Mouse (Mus musculus): ENCODE data around the gene Wdcp.
"Not testable (repeated sequence)": the region's sequence is repeated elsewhere in the genome, so short reads cannot be mapped to it uniquely, and the experiment has no call there.

Wdcp gene

DNA sequence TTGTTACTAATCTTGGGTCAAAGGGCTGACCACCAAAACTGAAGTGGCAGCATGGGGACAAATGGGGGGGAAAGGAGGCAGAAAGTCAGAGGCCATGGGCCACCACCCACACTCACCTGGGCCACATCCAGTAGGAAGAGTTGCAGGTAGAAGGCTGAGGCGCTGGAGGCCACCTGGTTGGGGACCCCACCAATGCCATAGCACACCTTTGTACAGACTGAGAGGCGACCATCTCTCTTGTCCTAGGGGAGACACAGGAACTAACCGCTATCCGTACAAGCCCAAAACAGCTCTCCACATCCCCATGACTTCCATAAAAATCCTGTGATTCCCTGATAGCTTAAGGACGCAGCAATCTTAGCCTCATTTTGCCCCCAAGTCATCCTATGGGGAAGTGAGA is 28.2 kb downstream of the Wdcp start:
- DNase-seq, result no peak

DNA sequence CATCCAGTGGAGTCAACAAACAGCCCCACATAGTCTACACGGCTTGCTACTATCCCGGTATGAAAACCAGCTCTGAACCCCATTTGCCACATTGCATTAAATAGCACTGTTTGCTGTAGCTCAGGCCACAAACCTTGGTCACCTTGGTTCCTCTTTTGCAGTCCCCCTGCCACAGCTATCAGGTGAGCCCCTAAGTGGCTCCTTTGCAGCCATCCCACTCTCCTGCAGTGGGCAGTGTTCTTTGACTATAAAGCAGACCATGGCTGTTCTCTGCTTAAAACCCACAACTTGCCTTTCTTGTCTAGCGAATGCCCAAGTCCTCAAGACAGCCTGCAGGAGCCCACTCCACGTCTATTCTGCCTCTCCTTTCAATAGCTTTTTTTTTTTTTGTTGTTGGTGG is 29.2 kb downstream of the Wdcp start:
- DNase-seq, result no peak

DNA sequence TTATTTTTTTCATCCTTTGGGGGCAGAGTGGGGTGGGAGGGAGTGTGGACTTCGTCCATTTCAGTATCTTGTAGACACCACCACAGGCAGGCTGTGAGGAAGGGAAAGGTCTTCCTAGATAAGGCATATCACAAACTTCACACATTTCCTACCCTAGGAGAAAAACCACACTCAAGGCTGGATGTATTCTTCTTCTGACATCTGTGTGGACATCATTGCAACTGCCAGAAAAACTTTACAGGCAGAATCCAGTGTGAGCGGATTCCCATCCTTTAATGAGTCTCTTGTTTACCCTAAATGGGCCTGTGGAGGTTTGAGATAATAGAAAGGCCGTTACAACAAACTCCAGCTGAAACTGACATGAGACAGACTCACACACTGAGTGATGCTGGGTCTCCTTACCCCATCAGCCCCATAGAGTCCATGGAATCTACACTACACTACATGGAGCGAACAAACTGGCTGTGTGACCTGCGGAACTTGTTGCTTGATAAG is 29.9 kb downstream of the Wdcp start:
- no peak for DNase-seq

DNA sequence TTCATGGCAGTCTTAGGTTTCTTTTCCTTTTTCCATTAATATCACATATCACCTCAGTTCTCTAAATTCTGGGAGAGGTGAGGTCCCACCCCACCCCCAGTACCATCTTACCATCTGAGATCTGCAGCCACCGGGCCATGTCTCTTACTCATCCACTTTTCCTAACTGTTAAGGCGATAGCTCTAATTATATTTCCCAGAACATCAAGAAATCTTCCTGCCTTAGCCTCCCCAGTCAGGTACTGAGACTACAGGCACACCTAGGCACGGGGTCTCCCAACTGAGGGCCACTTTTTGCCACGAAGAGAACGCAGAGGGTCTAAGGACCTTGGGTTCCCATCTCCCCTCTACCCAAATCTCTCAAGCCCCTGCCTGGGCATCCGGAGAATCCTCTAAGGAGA is 30.4 kb downstream of the Wdcp start:
- no peak for DNase-seq

DNA sequence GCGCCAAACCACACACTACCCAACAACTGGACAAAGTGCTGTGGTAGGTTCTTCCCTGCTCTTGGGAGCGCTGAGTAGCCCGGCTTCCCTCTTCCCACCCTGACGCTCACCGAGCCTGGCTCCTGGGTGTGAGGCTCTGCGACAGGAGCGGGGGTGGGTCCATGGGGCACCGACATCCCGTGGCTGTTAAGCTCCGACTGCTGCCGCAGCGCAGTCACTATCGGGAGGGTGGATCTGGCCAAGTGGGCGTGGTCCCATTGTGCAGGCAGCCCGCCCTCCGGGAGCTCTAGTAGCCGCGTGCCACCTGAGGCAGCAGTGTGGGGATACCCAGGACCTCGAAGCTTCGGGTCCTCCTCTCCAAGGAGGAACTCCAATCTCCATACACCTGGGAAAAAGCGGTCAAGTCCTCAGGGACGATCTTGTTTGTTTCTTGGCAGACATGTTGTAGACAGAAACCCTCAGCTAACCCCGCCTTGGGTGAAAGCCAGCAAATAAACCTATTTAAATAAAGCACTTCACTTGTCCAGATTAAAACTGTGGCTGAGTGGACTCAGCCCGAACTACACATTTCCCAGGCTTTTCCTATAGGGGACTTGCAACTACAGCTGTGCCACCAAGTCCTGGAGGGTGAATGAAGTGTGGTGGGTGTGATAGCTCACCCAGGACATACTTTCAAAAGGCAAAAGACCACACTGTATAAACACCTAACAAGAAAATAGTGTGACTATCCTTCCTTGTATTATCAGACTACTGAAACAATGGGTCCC is 31.2 kb downstream of the Wdcp start, which contains the start of gene Mfsd2b:
TSS of gene Mfsd2b (minus strand) at position 199 of the 767 bp plus-strand sequence.
- peak; percentile 22 to 38 for DNase-seq

DNA sequence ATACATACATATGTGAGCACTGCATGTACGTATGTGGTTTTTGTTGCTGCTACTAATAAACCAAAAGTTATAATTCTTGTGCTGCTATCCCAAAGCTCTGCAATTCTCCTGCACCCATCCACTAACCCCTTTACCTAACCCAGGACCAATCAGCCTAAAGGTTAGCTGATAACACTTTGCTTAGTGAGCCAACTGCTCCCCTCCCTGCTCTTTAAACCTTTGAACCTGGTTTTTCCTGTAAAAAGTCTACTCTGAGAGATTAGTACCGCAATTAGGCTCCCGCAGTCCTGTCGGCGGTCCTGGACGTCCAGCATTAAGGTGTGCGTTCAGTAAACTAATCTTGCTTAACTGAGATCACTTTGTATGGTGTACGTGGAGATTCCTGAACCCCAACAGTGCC is 32.5 kb downstream of the Wdcp start:
- no peak for DNase-seq

DNA sequence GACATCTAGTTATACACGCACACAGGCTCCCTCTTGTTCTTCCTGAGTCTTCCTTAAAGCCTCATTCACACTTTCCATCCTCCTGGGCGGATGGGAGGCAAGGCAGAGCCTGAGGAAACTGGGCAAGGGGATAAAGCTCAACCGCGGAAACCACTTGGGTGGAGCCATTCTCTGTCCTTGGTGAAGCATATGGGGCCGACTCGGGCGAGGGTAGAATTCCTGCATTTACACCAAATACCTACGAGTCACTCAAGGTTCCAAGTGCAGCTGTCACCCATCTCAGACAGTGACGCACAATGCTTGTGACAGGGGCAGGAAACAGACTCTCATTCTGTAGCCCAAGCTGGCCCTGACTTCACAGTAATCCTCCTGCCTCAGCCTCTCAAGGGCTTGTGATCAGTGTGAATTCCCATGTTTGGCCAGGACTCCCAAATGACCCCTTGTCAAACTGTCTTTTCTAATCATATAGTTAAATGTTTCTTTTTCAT is 35.2 kb downstream of the Wdcp start:
- no peak for DNase-seq

DNA sequence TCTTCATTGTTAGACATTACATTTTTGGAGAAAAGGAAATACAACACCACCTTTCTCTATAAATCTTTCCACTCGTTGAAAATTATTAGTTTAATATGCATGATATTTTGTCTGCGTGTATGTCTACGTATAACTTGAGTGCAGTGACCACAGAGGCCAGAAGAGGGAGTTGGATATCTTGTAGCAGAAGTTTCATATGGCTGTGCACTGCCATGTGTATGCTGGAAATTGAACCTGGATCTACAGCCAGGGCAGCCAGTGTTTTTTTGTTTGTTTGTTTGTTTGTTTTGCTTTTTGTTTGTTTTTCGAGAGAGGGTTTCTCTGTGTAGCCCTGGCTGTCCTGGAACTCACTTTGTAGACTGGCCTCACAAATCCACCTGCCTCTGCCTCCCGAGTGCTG is 35.9 kb downstream of the Wdcp start:
- peak in 1 of 2 experiments; percentile 9 for DNase-seq

DNA sequence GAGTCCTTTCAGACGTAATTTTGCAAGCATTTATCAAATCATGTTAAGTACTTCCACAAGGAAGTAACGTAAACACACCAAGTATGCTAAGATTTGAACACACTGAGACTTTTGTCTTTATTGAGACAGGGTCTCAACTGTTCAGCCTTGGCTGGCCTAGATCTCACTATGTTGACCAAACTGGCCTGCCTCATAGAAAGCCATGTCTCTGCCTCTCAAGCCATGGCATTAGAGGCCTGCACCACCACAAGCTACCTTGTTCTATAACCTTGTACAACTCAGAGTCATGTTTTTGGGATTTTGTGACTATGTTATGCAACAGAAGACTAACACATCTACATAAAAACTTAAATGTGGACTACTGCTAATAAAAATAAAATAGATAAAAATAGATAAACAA is 39.0 kb downstream of the Wdcp start:
- DNase-seq, result no peak

DNA sequence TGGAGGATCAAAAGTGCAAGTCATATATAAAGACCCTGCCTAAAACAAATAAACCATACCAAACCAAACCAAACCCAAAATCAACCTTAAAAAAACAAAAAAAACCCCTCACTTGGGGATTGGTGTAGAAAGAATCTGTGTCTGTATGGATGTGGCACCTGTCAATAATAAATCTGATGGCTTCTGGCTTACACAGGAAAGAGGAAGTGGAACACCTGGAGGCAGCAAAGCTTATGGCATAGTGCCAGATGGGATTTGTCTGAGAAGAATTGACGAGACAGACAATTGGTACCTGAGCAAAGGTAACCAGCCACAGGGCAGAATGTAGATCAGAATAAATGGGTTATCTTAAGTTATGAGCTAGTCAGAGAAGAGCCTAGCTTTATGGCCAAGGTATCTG is 42.0 kb downstream of the Wdcp start:
- DNase-seq, result no peak

DNA sequence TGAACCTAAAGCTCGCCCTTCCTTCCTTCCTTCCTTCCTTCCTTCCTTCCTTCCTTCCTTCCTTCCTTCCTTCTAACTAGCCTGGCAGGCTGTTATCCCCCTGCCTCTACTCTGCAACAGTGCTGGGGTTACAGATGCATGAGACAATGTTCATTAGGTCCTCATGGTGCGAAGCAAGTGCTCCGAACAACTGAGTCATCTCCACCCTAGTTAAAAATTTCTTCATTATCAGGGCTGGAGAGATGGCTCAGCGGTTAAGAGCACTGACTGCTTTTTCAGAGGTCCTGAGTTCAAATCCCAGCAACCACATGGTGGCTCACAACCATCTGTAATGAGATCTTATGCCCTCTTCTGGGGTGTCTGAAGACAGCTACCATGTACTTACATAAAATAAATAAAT is 43.5 kb downstream of the Wdcp start:
- DNase-seq, result not testable (repeated sequence)

DNA sequence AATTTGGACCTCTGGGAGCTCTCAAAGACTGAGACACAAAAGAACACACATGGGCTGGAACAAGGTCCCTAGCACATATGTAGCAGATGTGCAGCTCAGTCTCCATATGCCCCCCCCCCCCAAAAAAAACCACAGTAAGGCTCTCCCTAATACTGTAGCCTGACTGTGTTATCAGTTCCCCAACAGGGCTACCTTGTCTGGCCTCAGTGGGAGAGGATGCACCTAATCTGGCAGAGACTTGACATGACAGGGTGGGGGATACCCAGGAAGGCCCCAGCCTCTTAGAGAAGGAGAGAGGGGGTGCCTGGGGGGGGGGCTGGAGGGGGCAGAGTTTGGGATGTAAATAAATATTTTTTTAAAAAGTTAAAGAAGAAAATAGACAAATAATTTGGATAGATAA is 45.6 kb downstream of the Wdcp start:
- no peak for DNase-seq

DNA sequence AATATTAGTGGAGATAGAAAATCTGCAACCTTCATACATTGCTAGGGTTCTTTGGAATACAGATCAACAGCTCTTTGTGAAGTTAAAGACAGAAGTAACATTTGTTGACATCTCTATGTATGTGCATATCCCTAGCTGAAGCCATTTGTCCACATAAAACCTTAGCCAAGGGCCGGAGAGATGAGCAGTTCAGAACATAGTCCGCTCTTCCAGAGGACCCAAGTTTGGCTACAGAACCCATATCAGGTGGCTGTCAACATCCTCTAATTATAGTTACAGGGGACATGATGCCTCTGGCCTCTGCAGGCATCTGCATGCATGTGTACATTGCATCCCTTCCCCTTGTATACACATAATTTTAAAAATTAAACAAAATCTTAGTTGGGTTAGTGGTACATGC is 46.1 kb downstream of the Wdcp start:
- no peak for DNase-seq

DNA sequence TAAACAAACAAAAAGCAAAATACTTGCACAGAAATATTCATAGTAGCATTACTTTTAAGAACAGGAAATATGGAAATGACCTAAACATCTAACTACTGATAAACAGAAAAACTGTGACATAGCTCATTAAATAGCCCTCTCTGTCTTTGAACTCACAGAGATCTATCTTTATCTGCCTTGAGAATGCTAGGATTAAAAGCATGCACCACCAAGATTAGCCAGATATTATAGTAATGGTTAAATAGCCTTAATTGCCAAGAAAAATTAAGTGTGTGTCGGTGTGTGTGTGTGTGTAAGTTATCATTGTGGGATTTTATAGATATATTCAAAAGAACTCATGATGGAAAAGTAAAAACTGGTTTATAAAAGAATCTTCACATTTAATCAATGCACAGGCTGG is 46.8 kb downstream of the Wdcp start:
- DNase-seq, result no peak

DNA sequence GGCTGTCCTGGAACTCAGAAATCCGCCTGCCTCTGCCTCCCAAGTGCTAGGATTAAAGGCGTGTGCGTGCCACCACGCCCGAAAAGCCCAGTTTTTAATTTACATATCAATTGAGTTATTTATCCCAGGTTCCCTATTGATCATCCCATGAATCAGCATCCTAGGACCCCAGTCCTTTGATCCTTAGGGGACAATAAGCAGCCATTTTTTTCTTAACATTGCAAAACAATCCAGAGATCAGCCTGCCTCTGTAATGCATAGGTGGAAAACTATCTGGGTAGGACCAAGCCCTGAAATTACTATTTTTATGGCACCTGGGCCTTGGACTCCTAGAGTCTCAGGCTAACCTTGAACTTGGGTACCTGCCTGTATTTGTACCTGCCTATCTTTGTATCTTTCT is 54.9 kb downstream of the Wdcp start:
- DNase-seq, result no peak

DNA sequence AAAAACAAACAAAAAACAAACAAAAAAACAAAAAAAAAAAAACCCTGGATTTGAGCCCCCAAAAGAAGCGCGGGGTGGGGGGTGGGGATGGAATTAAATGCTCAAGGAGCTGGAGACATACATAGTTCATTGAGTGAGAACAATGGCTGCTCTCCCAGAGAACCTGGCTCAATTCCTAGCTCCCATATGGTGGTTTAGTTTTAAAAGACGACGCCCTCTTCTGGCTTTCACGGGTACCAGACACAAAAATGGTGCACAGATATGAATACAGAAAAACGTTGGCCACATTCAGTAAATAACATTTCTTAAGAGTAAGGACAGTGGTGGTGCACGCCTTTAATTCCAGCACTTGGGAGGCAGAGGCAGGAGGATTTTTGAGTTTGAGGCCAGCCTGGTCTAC is 62.8 kb downstream of the Wdcp start:
- no peak for DNase-seq

DNA sequence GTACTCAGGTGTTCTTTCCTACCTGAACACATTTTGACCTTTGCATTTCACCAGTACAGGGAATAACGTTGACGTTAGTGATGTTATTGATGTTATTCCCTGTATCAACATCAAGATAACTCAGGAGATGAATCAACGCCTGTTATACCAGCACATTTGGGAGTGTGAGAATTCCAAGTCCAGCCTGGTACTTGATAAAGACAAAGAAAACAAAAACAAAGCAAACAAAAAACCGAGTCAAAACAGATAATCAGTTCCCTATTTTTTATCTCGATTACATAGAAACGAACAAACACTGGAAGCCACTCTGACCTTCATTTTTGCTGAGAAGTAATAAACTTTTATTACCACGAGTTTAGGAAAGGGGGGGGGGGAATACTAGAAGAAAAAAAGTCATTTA is 63.4 kb downstream of the Wdcp start:
- no peak for DNase-seq

DNA sequence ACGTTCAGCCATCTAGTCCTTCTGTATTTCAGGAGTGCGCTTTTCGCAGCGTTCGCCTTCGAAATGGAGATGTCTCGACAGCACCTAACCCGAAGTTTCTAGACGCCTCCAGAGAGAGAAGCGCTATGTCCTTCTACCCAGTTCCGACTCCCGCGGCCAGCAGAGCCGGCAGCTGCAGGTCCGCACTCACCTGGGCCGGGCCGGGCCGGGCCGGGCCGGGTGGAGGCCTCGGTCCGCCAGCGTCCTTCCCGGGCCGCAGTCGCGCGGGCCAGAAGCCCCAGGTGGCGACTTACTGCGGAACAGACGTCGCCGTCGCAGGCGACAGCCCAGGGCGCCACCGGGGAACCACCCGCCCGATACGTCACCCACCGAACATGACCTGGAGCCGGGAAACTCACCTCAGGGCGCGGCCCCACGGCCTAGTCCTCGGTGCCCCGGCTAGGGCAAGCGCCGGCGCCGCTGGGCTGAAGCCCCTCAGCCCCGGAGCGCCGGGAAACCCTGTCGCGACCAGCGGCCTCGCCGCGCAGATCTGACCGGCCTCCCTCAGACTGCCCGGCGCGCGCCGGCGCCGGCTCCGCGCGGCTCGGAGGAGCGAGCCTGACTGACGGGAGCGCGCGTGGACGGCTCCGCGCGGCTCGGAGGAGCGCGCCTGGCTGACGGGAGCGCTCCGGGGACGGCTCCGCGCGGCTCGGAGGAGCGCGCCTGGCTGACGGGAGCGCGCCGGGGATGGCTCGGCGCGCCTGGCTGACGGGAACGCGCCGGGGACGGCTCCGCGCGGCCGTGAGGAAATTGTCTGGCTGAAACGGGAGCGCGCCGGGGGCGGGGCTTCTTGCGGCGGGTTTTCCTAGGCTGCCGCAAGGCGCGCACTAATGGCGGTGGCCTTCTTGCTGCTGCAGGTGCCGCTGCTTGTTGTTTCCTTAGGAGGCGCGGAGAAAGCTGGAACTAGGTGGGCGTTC is 64.1 kb downstream of the Wdcp start, which contains the start of gene Ubxn2a:
TSS of gene Ubxn2a (minus strand) at position 755 of the 956 bp plus-strand sequence.
- peak; percentile 88 to 97 for DNase-seq

DNA sequence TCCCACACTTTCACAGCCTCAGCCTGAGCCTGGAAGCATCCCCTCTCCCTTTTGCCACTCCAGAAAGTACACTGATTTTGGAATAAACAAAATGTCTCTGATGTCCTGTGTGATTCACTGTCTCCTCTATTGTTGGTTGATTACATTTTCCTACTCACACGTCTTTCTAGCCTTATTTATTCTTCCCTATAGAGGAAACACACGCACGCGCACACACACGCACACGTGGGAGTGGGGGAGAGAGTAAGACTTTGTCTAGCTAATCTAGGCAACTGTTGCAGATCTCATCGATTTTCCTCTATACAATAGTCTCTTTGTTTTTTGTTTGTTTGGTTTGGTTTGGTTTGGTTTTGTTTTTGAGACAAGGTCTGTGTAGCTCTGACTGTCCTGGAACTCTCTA is 65.3 kb downstream of the Wdcp start:
- DNase-seq, result no peak

Data from spleen, adult 18-20 months (tissue).